9 mouse cellular contexts compared by ENCODE assay signal in the genomic region with DNA sequence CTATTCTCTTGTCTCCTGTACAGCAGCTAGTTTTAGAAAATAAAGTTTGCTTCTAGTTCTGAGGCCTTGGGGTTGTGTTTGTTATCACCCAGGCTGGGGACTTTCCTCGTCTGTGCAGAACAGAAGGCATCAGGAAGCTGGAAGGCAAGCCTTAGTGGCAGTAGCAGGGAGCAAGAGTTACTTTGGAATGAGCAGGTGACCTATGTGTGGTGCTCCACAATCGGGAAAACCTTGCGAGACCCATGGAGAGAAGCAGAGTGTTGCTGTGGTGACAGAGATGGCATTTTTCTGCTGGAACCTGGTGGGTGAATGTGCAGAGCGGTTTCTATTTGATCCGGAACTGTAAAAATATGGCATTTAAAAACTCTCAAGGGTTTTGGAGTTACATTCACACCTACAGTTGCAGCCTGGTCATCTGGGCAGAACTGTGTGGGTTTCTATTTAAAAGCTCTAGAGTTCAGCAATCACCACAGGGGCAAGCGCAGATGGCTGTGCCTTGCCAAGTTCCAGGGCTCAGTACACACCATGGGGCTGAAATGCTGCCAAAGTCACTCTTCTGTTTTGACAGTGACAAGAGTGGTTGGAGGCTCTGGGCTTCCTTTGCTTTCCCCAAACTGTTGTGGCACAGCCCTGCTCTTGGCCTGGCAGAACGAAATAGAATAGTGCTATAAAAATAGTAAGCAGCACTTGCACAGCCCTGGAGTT.
DNase-seq lines count a peak whose midpoint lies in the region; ATAC-seq lines count a peak whose summit lies in the region.
"Had no signal": no experiment of that assay in that cellular context is flagged by ENCODE, and none has a peak within 500 bp of the region (broad histone marks: within the 10 kb centered on the region; RNA-seq: fewer than 3 reads in every experiment).

No protein-coding gene starts in this region.

- no peak overlapping the region for H3K4me2 ChIP-seq in hindbrain, embryonic 14.5 days (replicated peaks)
- no peak overlapping the region for H3K4me2 ChIP-seq in hindbrain, embryonic 12.5 days (replicated peaks)
- 0 out of 2 replicates have a peak overlapping the region, but pooled peaks have one; percentile 3 for H3K4me2 ChIP-seq in heart, embryonic 13.5 days

- H3K9me3 ChIP-seq in hindbrain, embryonic 14.5 days (ENCODE audit: control insufficient read depth, low read length), result no peaks in the 10 kb centered on the region
- H3K9me3 ChIP-seq in hindbrain, embryonic 12.5 days (replicated peaks), result no peaks in the 10 kb centered on the region
- H3K9me3 ChIP-seq in heart, embryonic 13.5 days, result no peaks in the 10 kb centered on the region

- no peaks in the 10 kb centered on the region for H3K36me3 ChIP-seq in hindbrain, embryonic 14.5 days (replicated peaks; ENCODE audit: control insufficient read depth, insufficient read depth)
- no peaks in the 10 kb centered on the region for H3K36me3 ChIP-seq in hindbrain, embryonic 12.5 days
- H3K36me3 ChIP-seq in heart, embryonic 13.5 days, result no peaks in the 10 kb centered on the region

- no peak overlapping the region for H3K9ac ChIP-seq in hindbrain, embryonic 14.5 days
- H3K9ac ChIP-seq in hindbrain, embryonic 12.5 days, result no peak overlapping the region
- no peak overlapping the region for H3K9ac ChIP-seq in heart, embryonic 13.5 days

- 67% methylated on average over 7 of the region's 7 CpGs for WGBS in hindbrain, embryonic 14.5 days
- WGBS in hindbrain, embryonic 12.5 days, result 84% methylated on average over 7 of the region's 7 CpGs
- WGBS in heart, embryonic 13.5 days, result 47% methylated on average over 7 of the region's 7 CpGs

- H3K4me1 ChIP-seq in hindbrain, embryonic 14.5 days (replicated peaks; ENCODE audit: control insufficient read depth, insufficient read depth, low read length), result no peaks in the 10 kb centered on the region
- no peaks in the 10 kb centered on the region for H3K4me1 ChIP-seq in hindbrain, embryonic 12.5 days
- H3K4me1 ChIP-seq in heart, embryonic 13.5 days, result peaks cover 39% of the 10 kb centered on the region

- no peak overlapping the region for H3K27ac ChIP-seq in hindbrain, embryonic 14.5 days
- no peak overlapping the region for H3K27ac ChIP-seq in hindbrain, embryonic 12.5 days
- H3K27ac ChIP-seq in heart, embryonic 13.5 days (replicated peaks), result peak overlapping the region; percentile 72

- no peak overlapping the region for H3K4me3 ChIP-seq in hindbrain, embryonic 14.5 days (replicated peaks; ENCODE audit: low read length)
- H3K4me3 ChIP-seq in hindbrain, embryonic 12.5 days, result no peak overlapping the region
- H3K4me3 ChIP-seq in heart, embryonic 13.5 days, result no peak overlapping the region

- no peaks in the 10 kb centered on the region for H3K27me3 ChIP-seq in hindbrain, embryonic 14.5 days (ENCODE audit: control insufficient read depth, insufficient read depth, low read length)
- no peaks in the 10 kb centered on the region for H3K27me3 ChIP-seq in hindbrain, embryonic 12.5 days
- H3K27me3 ChIP-seq in heart, embryonic 13.5 days (replicated peaks), result no peaks in the 10 kb centered on the region

- DNase-seq in hindbrain, embryonic 14.5 days (ENCODE audit: low spot score), result peak; percentile 62
- peak; percentile 80 for DNase-seq in cerebellum, adult 11 months
- DNase-seq in left cerebral cortex, adult 11 months (ENCODE audit: low spot score), result peak; percentile 31
- no peak for DNase-seq in urinary bladder, postnatal 36 days (ENCODE audit: low spot score in 2 of 2)
- no peak for DNase-seq in T-cell, adult 2 months (ENCODE audit: low spot score)
- DNase-seq in thymus, postnatal 36 days, result no peak
- DNase-seq: adrenal gland, postnatal 25 days had no signal

- peak; percentile 65; the same call in 1 of the 2 replicates for ATAC-seq in hindbrain, embryonic 14.5 days (ENCODE audit: low FRiP score)
- ATAC-seq in hindbrain, embryonic 12.5 days (ENCODE audit: low FRiP score), result no peak
- ATAC-seq in heart, embryonic 13.5 days (ENCODE audit: extremely low read depth, insufficient number of reproducible peaks, low FRiP score, low TSS enrichment), result no peak

Comparison
In these comparisons a context has a peak if more than half of its experiments do, and no peak if none do; other contexts are left out.
1. DNase-seq: peak in hindbrain, embryonic 14.5 days (single experiment), cerebellum, adult 11 months (single experiment) and left cerebral cortex, adult 11 months (single experiment); none in urinary bladder, postnatal 36 days (0 of 2), T-cell, adult 2 months (single experiment) and thymus, postnatal 36 days (0 of 2).